Mouse (Mus musculus) limb, embryonic 12.5 days (tissue): ENCODE measurements around the gene Tmod2. TPM values are rescaled to one million over a fixed set of nuclear protein-coding genes. Genes with fewer than 3 reads are reported as not detected.
"Not testable (repeated sequence)": the region's sequence is repeated elsewhere in the genome, so short reads cannot be mapped to it uniquely, and the experiment has no call there.

Experiments
- ATAC-seq: fragments of 200-750 bp; cut with Nextera tagmentation; 2 replicates; pipeline ENCODE4 v1.8.0; 2017; ENCODE audit warnings: low read depth, moderate TSS enrichment; ENCODE audit not compliant: insufficient number of reproducible peaks, insufficient read depth, low FRiP score, low TSS enrichment
- H3K27ac ChIP-seq: fragments of 300-500 bp; sonication (generic); 2 replicates; pipeline ENCODE4 v1.5.1; 2016; ENCODE audit warnings: mild to moderate bottlenecking, moderate library complexity
- H3K27me3 ChIP-seq: fragments of 300-500 bp; sonication (generic); 2 replicates; pipeline ENCODE4 v1.6.1; 2016; ENCODE audit warnings: mild to moderate bottlenecking, moderate library complexity
- H3K36me3 ChIP-seq: fragments of 300-500 bp; sonication (generic); 2 replicates; pipeline ENCODE4 v1.6.1; 2016; ENCODE audit warnings: mild to moderate bottlenecking, moderate library complexity
- H3K4me1 ChIP-seq: fragments of 300-500 bp; sonication (generic); replicated peaks from 2 replicates; pipeline ENCODE4 v1.6.1; 2016
- H3K4me2 ChIP-seq: fragments of 300-500 bp; sonication (generic); 2 replicates; pipeline ENCODE4 v1.6.1; 2016; ENCODE audit warnings: mild to moderate bottlenecking, moderate library complexity
- H3K4me3 ChIP-seq: fragments of 300-500 bp; sonication (generic); replicated peaks from 2 replicates; pipeline ENCODE4 v1.5.1; 2016; ENCODE audit warnings: mild to moderate bottlenecking
- H3K9ac ChIP-seq: fragments of 300-500 bp; sonication (generic); replicated peaks from 2 replicates; pipeline ENCODE4 v1.6.1; 2016; ENCODE audit warnings: mild to moderate bottlenecking, moderate library complexity
- H3K9me3 ChIP-seq: fragments of 300-500 bp; sonication (generic); 2 replicates; pipeline ENCODE4 v1.6.1; 2016; ENCODE audit warnings: mild to moderate bottlenecking, moderate library complexity
- WGBS: fragments of 180-500 bp; shearing (Covaris S2); methylation state at CpG from one replicate; pipeline ENCODE4 v1.1.7; 2016; 5-methylcytosine and 5-hydroxymethylcytosine counted together
- polyA plus RNA-seq: library from polyadenylated mRNA; unstranded; fragments of >200 nt; fragmentation: Nextera tagmentation; extraction: Ambion mirVana; gene quantifications from 2 replicates; pipeline ENCODE4 v1.2.1, GENCODE M21; 2016

Tmod2 gene
- polyA plus RNA-seq, 1 experiment from 2014 or later = 26.7 TPM

- Histone ChIP-seq H3K4me1 (peaks cover 10% of the 10 kb centered on the region), H3K9me3 (no peaks in the 10 kb centered on the region; the same call in 1 of the 2 replicates), H3K36me3 (no peaks in the 10 kb centered on the region), H3K4me3 (no peak overlapping the region), H3K9ac (no peak overlapping the region), H3K4me2 (no peak overlapping the region), H3K27me3 (no peaks in the 10 kb centered on the region), H3K27ac (no peak overlapping the region)
- WGBS = 78% methylated on average over 12 of the region's 12 CpGs
- no peak for ATAC-seq
Measured at GRCm38 (mm10) chr9:75546885-75547553, 64.1 kb downstream of the Tmod2 start.

- no peak for ATAC-seq
- Histone ChIP-seq H3K9ac (no peak overlapping the region), H3K27me3 (no peaks in the 10 kb centered on the region), H3K4me1 (peaks cover 8% of the 10 kb centered on the region; the same call in 1 of the 2 replicates), H3K4me3 (no peak overlapping the region), H3K9me3 (no peaks in the 10 kb centered on the region; the same call in 1 of the 2 replicates), H3K27ac (no peak overlapping the region), H3K4me2 (no peak overlapping the region), H3K36me3 (no peaks in the 10 kb centered on the region)
- WGBS = 86% methylated on average over 8 of the region's 8 CpGs
Measured at GRCm38 (mm10) chr9:75545514-75545913, 65.6 kb downstream of the Tmod2 start.

GRCm38 (mm10) chr9:75541497-75541896, 69.6 kb downstream of the Tmod2 start:
- H3K4me2 ChIP-seq = no peak overlapping the region
- H3K27me3 ChIP-seq = no peaks in the 10 kb centered on the region
- ATAC-seq = no peak
- H3K4me1 ChIP-seq = peaks cover 8% of the 10 kb centered on the region; the same call in 1 of the 2 replicates
- no peak overlapping the region for H3K27ac ChIP-seq
- whole genome bisulfite sequencing = 7% methylated on average over 5 of the region's 5 CpGs
- H3K9ac ChIP-seq = no peak overlapping the region
- no peaks in the 10 kb centered on the region for H3K36me3 ChIP-seq
- H3K9me3 ChIP-seq = no peaks in the 10 kb centered on the region
- no peak overlapping the region for H3K4me3 ChIP-seq

- Histone ChIP-seq H3K4me2 (no peak overlapping the region), H3K27me3 (no peaks in the 10 kb centered on the region), H3K36me3 (no peaks in the 10 kb centered on the region), H3K9me3 (no peaks in the 10 kb centered on the region), H3K27ac (no peak overlapping the region), H3K4me3 (no peak overlapping the region), H3K4me1 (peaks cover 4% of the 10 kb centered on the region; the same call in 1 of the 2 replicates), H3K9ac (no peak overlapping the region)
- 95% methylated on average over 1 of the region's 1 CpGs for WGBS
- no peak for ATAC-seq
Measured at GRCm38 (mm10) chr9:75536422-75536821, 74.7 kb downstream of the Tmod2 start.

GRCm38 (mm10) chr9:75534431-75534962, 76.6 kb downstream of the Tmod2 start:
- Histone ChIP-seq H3K9me3 (no peaks in the 10 kb centered on the region), H3K27me3 (no peaks in the 10 kb centered on the region), H3K4me2 (no peak overlapping the region), H3K36me3 (peaks cover 6% of the 10 kb centered on the region; the same call in 1 of the 2 replicates), H3K4me3 (no peak overlapping the region), H3K4me1 (no peaks in the 10 kb centered on the region), H3K27ac (no peak overlapping the region), H3K9ac (no peak overlapping the region)
- no peak for ATAC-seq
- 90% methylated on average over 8 of the region's 8 CpGs for WGBS

GRCm38 (mm10) chr9:75532989-75533388, 78.1 kb downstream of the Tmod2 start:
- not testable (repeated sequence) for H3K27ac ChIP-seq, H3K4me2 ChIP-seq, H3K4me1 ChIP-seq, H3K9ac ChIP-seq, H3K4me3 ChIP-seq, H3K27me3 ChIP-seq, H3K9me3 ChIP-seq, ATAC-seq
- peaks cover 17% of the 10 kb centered on the region for H3K36me3 ChIP-seq
- 81% methylated on average over 9 of the region's 9 CpGs for whole genome bisulfite sequencing

GRCm38 (mm10) chr9:75532461-75532860, 78.7 kb downstream of the Tmod2 start:
- no peak overlapping the region for H3K9ac ChIP-seq
- H3K4me3 ChIP-seq = no peak overlapping the region
- peaks cover 22% of the 10 kb centered on the region for H3K36me3 ChIP-seq
- no peak overlapping the region for H3K4me2 ChIP-seq
- WGBS = 91% methylated on average over 7 of the region's 7 CpGs
- no peaks in the 10 kb centered on the region for H3K9me3 ChIP-seq
- no peak for ATAC-seq
- no peak overlapping the region for H3K27ac ChIP-seq
- H3K27me3 ChIP-seq = no peaks in the 10 kb centered on the region
- H3K4me1 ChIP-seq = no peaks in the 10 kb centered on the region

- H3K9me3 ChIP-seq = no peaks in the 10 kb centered on the region
- H3K27me3 ChIP-seq = no peaks in the 10 kb centered on the region
- peaks cover 23% of the 10 kb centered on the region for H3K36me3 ChIP-seq
- H3K4me1 ChIP-seq = no peaks in the 10 kb centered on the region
- ATAC-seq = no peak
- H3K27ac ChIP-seq = no peak overlapping the region
- H3K4me3 ChIP-seq = no peak overlapping the region
- H3K4me2 ChIP-seq = no peak overlapping the region
- H3K9ac ChIP-seq = no peak overlapping the region
- 88% methylated on average over 5 of the region's 5 CpGs for WGBS
Measured at GRCm38 (mm10) chr9:75529358-75529757, 81.8 kb downstream of the Tmod2 start.

- Histone ChIP-seq H3K36me3 (peaks cover 23% of the 10 kb centered on the region), H3K27me3 (no peaks in the 10 kb centered on the region), H3K27ac (no peak overlapping the region), H3K4me1 (no peaks in the 10 kb centered on the region), H3K9me3 (no peaks in the 10 kb centered on the region), H3K4me3 (no peak overlapping the region), H3K9ac (no peak overlapping the region), H3K4me2 (no peak overlapping the region)
- WGBS = 91% methylated on average over 9 of the region's 9 CpGs
- ATAC-seq = no peak
Measured at GRCm38 (mm10) chr9:75528096-75528495, 83.0 kb downstream of the Tmod2 start.

GRCm38 (mm10) chr9:75527368-75528059, 83.6 kb downstream of the Tmod2 start:
- ATAC-seq = no peak
- Histone ChIP-seq H3K4me3 (no peak overlapping the region), H3K36me3 (peaks cover 23% of the 10 kb centered on the region), H3K27ac (no peak overlapping the region), H3K4me2 (no peak overlapping the region), H3K9ac (no peak overlapping the region), H3K9me3 (no peaks in the 10 kb centered on the region), H3K4me1 (no peaks in the 10 kb centered on the region), H3K27me3 (no peaks in the 10 kb centered on the region)
- WGBS = 90% methylated on average over 13 of the region's 13 CpGs

GRCm38 (mm10) chr9:75523646-75524045, 87.5 kb downstream of the Tmod2 start:
- H3K4me1 ChIP-seq = no peaks in the 10 kb centered on the region
- peaks cover 18% of the 10 kb centered on the region for H3K36me3 ChIP-seq
- WGBS = 50% methylated on average over 6 of the region's 6 CpGs
- no peak overlapping the region for H3K9ac ChIP-seq
- no peak for ATAC-seq
- no peak overlapping the region for H3K4me3 ChIP-seq
- no peaks in the 10 kb centered on the region for H3K9me3 ChIP-seq
- H3K27ac ChIP-seq = no peak overlapping the region
- H3K27me3 ChIP-seq = no peaks in the 10 kb centered on the region
- H3K4me2 ChIP-seq = no peak overlapping the region
